Mouse (Mus musculus) MEL (cell line): ENCODE measurements around the gene Nanog. TPM values are rescaled to one million over a fixed set of nuclear protein-coding genes. Genes with fewer than 3 reads are reported as not detected.

Experiments used
- CHD2 ChIP-seq: IDR thresholded peaks from 2 replicates; pipeline ENCODE4 v1.6.1; 2011; ENCODE audit warnings: low read length, improper control_type of control experiment
- ELF1 ChIP-seq: IDR thresholded peaks from 2 replicates; pipeline ENCODE4 v1.6.1; 2014; ENCODE audit warnings: low read depth, mild to moderate bottlenecking, inconsistent platforms, low read length, improper control_type of control experiment, moderate library complexity
- ETS1 ChIP-seq: IDR thresholded peaks from 2 replicates; pipeline ENCODE4 v1.6.1; 2012; ENCODE audit warnings: low read depth, mild to moderate bottlenecking, inconsistent platforms, low read length, improper control_type of control experiment, moderate library complexity
- GATA1 ChIP-seq: IDR thresholded peaks from 2 replicates; pipeline ENCODE4 v1.6.1; 2011; ENCODE audit warnings: low read depth, low read length, improper control_type of control experiment
- HCFC1 ChIP-seq: IDR thresholded peaks from 2 replicates; pipeline ENCODE4 v1.6.1; 2012; ENCODE audit warnings: low read depth, mild to moderate bottlenecking, inconsistent platforms, low read length, improper control_type of control experiment, moderate library complexity
- JUND ChIP-seq: IDR thresholded peaks from 2 replicates; pipeline ENCODE4 v1.6.1; 2011; ENCODE audit warnings: low read depth, mild to moderate bottlenecking, improper control_type of control experiment, low read length
- KAT2A ChIP-seq: conservative IDR thresholded peaks from 2 replicates; pipeline ENCODE4 v1.6.1; 2012; ENCODE audit warnings: low read depth, low read length, improper control_type of control experiment, inconsistent platforms
- MAX ChIP-seq: IDR thresholded peaks from 2 replicates; pipeline ENCODE4 v1.6.1; 2011; ENCODE audit warnings: low read length, improper control_type of control experiment
- MYC ChIP-seq: IDR thresholded peaks from 2 replicates; pipeline ENCODE4 v1.6.1; 2011; ENCODE audit warnings: low read depth, mild to moderate bottlenecking, low read length, improper control_type of control experiment, moderate library complexity
- RAD21 ChIP-seq: IDR thresholded peaks from 2 replicates; pipeline ENCODE4 v1.6.1; 2011; ENCODE audit warnings: mild to moderate bottlenecking, low read depth, low read length, improper control_type of control experiment
- RCOR1 ChIP-seq: IDR thresholded peaks from 2 replicates; pipeline ENCODE4 v1.6.1; 2012; ENCODE audit warnings: low read depth, mild to moderate bottlenecking, inconsistent platforms, low read length, improper control_type of control experiment
- SIN3A ChIP-seq: IDR thresholded peaks from 2 replicates; pipeline ENCODE4 v1.6.1; 2012; ENCODE audit warnings: low read length, improper control_type of control experiment, inconsistent platforms
- TCF12 ChIP-seq: IDR thresholded peaks from 2 replicates; pipeline ENCODE4 v1.6.1; 2014; ENCODE audit warnings: low read depth, mild to moderate bottlenecking, inconsistent platforms, low read length, improper control_type of control experiment, moderate library complexity
- UBTF ChIP-seq: IDR thresholded peaks from 2 replicates; pipeline ENCODE4 v1.6.1; 2012; ENCODE audit warnings: low read depth, mild to moderate bottlenecking, inconsistent platforms, low read length, improper control_type of control experiment, moderate library complexity, borderline replicate concordance; ENCODE audit not compliant: insufficient read depth
- USF2 ChIP-seq, 2 experiments: IDR thresholded peaks; 2 replicates each; pipeline ENCODE4 v1.6.1; 2011 to 2012; ENCODE audit warnings: improper control_type of control experiment in 2 of 2, low read length in 2 of 2, borderline replicate concordance in 1 of 2, inconsistent platforms in 1 of 2, low read depth in 1 of 2, mild to moderate bottlenecking in 1 of 2; ENCODE audit not compliant: insufficient read depth in 1 of 2
- ZNF384 ChIP-seq: IDR thresholded peaks from 2 replicates; pipeline ENCODE4 v1.6.1; 2012; ENCODE audit warnings: low read depth, mild to moderate bottlenecking, inconsistent platforms, low read length, improper control_type of control experiment
- polyA plus RNA-seq, 2 experiments: library from polyadenylated mRNA; stranded (reverse) in 1 of 2; unstranded in 1 of 2; fragments of >175 nt in 1 of 2; fragments of >200 nt in 1 of 2; gene quantifications; 2 replicates each; pipeline versions ENCODE4 v1.2.1 to v1.2.4; 2012; ENCODE audit warnings: low replicate concordance in 2 of 2, low read depth in 1 of 2; ENCODE audit not compliant: insufficient read length in 2 of 2, insufficient read depth in 1 of 2, missing spikeins in 1 of 2
- total RNA-seq: library from RNA; depleted of rRNA; stranded (reverse); fragments of 300-350 nt; gene quantifications from 2 replicates; pipeline ENCODE4 v1.2.3, GENCODE M21; 2012; rRNA removed

Gene Nanog
- total and polyA plus RNA-seq, 3 experiments = 0.63 TPM; not detected in 2

DNA sequence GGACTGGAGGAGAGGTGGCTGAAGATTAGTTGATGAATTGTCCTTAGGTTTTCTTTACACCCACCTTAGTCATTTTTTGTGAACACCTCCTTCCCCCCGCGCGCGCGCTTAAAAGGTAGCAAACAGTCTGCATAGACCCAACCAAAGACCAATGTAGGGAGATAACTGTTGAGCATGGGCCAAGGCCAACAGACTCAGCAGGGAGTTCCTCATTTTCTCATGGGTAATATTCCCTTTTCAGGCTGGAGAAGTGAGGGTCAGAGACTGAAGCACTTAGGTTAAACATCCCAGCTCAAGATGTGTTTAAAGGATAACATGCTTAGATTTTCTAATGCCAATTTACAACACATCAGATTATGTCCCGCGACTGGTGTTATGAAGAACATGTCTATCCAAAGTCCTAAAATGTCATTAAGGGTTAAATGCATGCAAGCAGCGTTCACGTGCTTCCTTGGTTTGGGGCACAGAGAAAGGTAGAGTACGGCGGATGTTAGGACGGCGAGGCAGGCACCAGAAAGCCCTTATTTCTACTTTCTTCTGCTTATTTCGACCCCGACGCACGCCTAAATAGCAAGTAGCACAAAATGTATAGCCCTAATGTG is 56.7 kb downstream of the Nanog start (continued):
- TF ChIP-seq USF2 (IDR thresholded peaks at IDR 0.05; ENCODE audit: borderline replicate concordance in 1 of 2, insufficient read depth in 1 of 2, low read depth in 1 of 2, low read length in 2 of 2) (no peak), GATA1 (peak; percentile 78), RAD21 (no peak), ETS1 (peak; percentile 86), ZNF384 (0 out of 2 replicates have a peak, but pooled peaks have one; percentile 33), CHD2 (peak; percentile 21; the same call in 1 of the 2 replicates), ELF1 (no peak; the same call in 1 of the 2 replicates), TCF12 (peak; percentile 61; the same call in 1 of the 2 replicates), JUND (no peak), MAX (peak; percentile 88), UBTF (no peak), SIN3A (peak; percentile 74), KAT2A (no peak), MYC (peak; percentile 95), HCFC1 (peak; percentile 41), RCOR1 (peak; percentile 78)

Other genes starting within 250 kb of the Nanog start
- 0.08 and 0.10 TPM in 2 replicates for gene Rimklb, start 208.7 kb upstream of the Nanog start, total RNA-seq
- under 1 TPM in 1 of 2 experiments, not detected in 1; 0.04 TPM for gene Rimklb, start 208.7 kb upstream of the Nanog start, polyA plus RNA-seq
- gene Mfap5, start 201.6 kb upstream of the Nanog start, total RNA-seq = 0.13 TPM in 1 of 2 replicates, not detected in the other
- gene Mfap5, start 201.6 kb upstream of the Nanog start, polyA plus RNA-seq = not detected
- 0.13 TPM in 1 of 2 replicates, not detected in the other for gene Aicda, start 153.7 kb upstream of the Nanog start, total RNA-seq
- under 1 TPM in 1 of 2 experiments, not detected in 1; 0.03 TPM for gene Aicda, start 153.7 kb upstream of the Nanog start, polyA plus RNA-seq
- 4.5 and 4.9 TPM in 2 replicates for gene Apobec1, start 105.0 kb upstream of the Nanog start, total RNA-seq
- gene Apobec1, start 105.0 kb upstream of the Nanog start, polyA plus RNA-seq = 1 to 10 TPM in 1 of 2 experiments, not detected in 1; 5.8 TPM
- gene Gdf3, start 97.4 kb upstream of the Nanog start, total RNA-seq = 39.6 and 42.8 TPM in 2 replicates
- 10 to 100 TPM in 1 of 2 experiments, not detected in 1; 50.2 TPM for gene Gdf3, start 97.4 kb upstream of the Nanog start, polyA plus RNA-seq
- not detected in 2 replicates for gene Dppa3, start 81.1 kb upstream of the Nanog start, total RNA-seq
- gene Dppa3, start 81.1 kb upstream of the Nanog start, polyA plus RNA-seq = not detected
- 78.4 and 108 TPM in 2 replicates for gene Slc2a3, start 94.2 kb downstream of the Nanog start, total RNA-seq
- gene Slc2a3, start 94.2 kb downstream of the Nanog start, polyA plus RNA-seq = 10 to 100 TPM in 1 of 2 experiments, not detected in 1; 93.4 TPM
- gene Foxj2, start 112.4 kb downstream of the Nanog start, total RNA-seq = 2.0 and 2.2 TPM in 2 replicates
- gene Foxj2, start 112.4 kb downstream of the Nanog start, polyA plus RNA-seq = 1 to 10 TPM in 1 of 2 experiments, not detected in 1; 8.6 TPM
- gene C3ar1, start 148.7 kb downstream of the Nanog start, total RNA-seq = 0.42 and 0.69 TPM in 2 replicates
- gene C3ar1, start 148.7 kb downstream of the Nanog start, polyA plus RNA-seq = under 1 TPM in 1 of 2 experiments, not detected in 1; 0.33 TPM
- 11.7 and 11.9 TPM in 2 replicates for gene Necap1, start 167.0 kb downstream of the Nanog start, total RNA-seq
- gene Necap1, start 167.0 kb downstream of the Nanog start, polyA plus RNA-seq = 10 to 100 TPM in 1 of 2 experiments, not detected in 1; 19.1 TPM
- gene Clec4a1, start 214.4 kb downstream of the Nanog start, total RNA-seq = not detected in 2 replicates
- gene Clec4a1, start 214.4 kb downstream of the Nanog start, polyA plus RNA-seq = under 1 TPM in 1 of 2 experiments, not detected in 1; 0.06 TPM
- not detected in 2 replicates for gene Clec4a3, start 245.0 kb downstream of the Nanog start, total RNA-seq
- not detected for gene Clec4a3, start 245.0 kb downstream of the Nanog start, polyA plus RNA-seq